Mouse (Mus musculus) spleen, postnatal 14 days (tissue): ENCODE results near the gene Matn4.
A peak's percentile ranks its signal among the peaks of the same experiment; 100 is the strongest.

Experiments used
- DNase-seq, 2 experiments: peaks; one replicate each; pipeline ENCODE4 v3.0.0; 2021 to 2022; ENCODE audit warnings: low spot score in 2 of 2

Matn4 gene

DNA sequence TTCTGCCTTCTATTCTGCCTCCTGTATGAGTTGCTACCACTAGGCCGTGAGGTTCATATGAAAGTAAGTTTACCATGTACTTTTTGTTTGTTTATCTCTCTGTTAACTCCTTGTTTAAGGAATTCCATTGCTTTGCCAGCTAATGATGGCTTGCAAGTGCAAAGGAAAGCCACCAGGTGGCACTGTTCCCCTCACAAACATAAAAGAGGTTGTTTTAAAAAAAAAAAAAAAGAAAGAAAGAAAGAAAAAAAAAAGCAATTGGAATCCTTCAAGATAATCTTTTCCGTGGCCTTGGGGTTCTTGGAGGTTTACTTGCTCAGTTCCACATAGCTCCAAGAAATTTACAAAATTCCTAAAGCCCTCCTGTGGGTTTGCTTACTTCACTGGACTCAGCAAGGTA lies 12.2 kb upstream of the Matn4 start:
- DNase-seq, result no peak

DNA sequence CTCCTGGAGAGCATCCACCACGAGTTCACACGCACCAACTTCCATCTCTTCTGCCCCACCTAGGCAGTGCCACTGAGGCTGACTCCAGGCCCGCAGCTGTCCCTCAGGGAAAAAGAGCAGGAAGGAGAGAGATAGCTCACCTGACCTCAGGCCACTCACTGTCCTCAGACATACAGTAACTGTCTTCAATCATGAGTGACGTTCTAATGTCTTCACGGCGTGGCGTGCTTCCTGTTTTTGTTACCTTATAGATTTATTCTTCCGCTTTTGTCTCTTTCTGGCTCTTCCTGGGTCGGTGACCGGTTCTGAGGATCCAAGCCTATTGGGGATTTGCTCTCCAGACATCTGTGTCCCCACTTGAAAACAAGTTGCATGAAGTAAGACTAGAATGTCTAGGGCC lies 9.6 kb upstream of the Matn4 start:
- DNase-seq, result no peak

DNA sequence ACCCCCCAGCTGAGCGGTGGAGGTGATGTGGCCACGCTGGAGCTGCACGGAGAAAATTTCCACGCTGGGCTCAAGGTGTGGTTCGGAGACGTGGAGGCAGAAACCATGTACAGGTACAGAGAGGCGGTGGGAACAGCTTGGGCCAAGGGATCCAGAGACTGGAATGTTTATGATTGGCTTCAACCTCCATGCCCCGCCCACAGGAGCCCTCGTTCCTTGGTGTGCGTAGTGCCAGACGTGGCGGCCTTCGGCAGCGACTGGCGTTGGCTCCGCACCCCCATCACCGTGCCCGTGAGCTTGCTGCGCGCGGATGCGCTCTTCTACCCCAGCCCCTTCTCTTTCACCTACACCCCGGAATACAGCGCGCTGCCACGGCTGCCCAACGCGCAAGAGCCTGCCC lies 9.2 kb upstream of the Matn4 start:
- no peak for DNase-seq

DNA sequence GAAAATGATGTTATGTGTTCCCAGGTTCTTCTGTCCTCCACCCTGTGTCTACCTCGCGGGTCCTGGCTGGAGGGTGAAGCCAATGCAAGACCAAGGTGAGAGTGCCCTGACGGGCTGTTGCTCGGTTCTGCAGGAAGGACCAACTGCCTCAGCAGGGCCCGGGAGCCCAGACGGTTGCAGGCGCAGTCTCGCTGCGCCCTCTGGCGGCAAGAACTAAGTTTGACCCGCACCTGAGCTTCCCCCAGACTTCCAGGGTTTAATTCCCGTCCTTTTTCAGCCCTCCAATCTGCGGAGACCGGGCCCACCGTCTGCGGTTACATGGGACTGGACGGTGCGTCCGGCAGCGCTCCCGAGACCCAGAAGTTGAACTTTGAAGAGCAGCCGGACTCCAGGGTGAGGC lies 2.7 kb upstream of the Matn4 start:
- peak in 1 of 2 experiments; percentile 44 for DNase-seq

DNA sequence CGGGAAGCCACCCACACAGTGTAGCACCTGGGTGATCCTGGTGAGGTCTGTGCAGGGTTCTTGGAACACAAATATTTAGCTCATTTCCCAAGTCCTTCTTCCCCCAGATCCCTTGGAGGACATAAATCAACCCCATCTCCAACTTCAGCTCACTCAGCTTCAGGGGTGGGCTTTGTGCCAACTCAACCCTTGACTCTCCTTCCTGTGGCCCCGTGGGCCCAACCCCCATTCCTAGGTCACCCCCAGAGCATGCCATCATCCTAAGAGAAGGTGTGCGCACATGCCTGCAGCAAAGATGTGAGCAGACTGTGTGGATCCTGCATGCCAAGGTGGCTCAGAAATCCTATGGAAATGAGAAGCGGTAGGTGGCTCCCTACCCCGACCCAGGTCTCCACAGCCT lies 559 bp upstream of the Matn4 start:
- DNase-seq, result no peak

DNA sequence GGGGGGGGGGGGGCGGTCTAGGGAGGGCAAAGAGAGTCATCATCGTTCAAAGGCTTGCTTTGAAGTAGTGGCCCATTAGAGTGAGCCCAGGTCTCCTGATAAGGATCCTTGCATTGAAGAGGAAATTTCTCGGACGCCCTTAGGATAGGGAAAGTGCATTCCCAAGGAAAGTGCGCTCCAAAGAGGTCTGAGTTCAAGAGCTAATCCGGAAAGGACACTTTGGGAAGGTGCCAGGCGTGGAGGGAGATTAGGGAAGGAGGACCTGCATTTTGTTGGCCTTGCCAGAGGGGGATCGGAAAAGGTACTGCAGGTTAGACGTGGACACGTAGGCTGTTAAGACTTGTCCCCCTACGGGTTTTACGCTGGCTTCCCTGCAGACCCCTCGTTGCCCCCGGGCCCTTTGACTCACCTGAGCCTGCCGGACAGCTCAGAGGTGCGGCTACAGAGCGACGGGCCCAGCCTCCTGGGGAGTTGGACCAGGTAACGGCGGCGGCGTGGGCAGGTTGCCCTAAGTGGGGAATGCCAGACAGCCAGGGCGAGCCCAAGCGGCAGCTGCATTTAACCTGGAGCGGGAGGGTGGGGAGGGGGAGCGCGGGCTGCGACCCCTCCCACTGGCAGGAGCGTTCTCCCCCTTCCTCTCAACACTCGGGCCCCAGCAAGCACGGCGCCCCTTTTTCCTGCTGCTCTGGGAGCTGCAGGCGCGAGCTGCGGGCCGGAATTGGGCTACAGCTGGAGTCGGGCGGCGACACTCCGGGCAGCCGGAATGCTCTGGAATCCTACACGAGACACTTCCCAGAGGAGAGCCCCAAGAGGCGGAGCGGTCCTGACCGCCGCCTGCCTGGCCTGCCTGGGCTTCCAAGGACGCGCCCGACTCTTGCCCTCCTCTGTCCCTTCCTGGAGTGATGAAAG lies 624 bp downstream of the Matn4 start:
- DNase-seq, result no peak

DNA sequence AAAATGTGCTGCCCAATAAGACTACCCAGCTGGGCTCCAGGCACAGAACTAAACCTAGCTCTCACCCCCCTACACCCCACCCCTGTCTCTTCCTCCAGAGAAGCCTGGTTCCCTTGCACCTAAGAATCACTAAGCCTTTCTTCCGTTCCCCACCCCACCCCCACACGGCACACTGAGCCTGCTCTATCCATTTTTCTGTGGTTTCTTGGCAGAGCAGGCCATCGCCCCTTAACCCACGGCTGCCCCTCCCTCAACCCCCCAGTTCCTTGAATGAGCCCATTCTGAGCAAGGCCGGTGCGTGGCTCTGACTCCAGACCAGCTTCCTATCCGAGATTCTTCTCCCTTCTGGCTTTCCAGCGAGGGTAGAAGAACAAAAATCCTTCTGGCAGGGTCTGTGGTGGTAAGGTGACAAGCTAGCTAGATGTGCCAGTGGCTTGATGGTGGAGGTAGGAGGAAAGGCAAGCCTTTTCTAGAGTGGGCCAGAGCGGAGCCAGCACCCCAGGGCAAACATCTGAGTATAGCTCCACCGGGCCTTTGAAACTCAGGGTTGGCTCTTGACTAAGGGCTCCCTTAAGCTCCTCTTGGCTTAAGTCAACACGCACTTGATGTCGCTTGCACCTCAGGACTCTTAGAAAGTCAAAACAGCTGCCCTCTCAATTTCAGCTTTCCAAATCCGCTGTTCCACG lies 1.4 kb downstream of the Matn4 start:
- DNase-seq, result no peak

DNA sequence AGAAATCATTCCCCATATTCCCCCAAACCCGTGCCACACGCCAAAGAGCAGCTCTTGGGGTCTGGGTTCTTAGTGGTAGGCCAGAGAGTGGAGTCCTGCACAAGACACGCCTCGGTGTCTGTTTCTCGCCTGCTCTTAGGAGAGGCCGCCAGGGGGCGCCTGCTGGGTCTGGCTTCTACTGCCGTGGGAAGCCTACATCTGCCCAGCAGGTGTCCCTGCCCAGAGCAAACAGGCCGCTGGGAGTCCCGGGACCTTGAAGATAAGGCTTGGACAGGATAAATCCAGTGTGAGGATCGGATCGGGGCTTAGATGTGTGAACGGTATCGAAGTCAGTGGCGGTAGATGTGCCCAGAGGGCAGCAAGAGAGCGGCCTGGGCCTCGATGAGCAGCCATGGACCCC lies 2.1 kb downstream of the Matn4 start, which contains the start of gene Rbpjl:
Gene Rbpjl, plus strand, starts transcription at position 236 of the 400 bp plus-strand sequence.
- DNase-seq, result peak; percentile 44 to 68

DNA sequence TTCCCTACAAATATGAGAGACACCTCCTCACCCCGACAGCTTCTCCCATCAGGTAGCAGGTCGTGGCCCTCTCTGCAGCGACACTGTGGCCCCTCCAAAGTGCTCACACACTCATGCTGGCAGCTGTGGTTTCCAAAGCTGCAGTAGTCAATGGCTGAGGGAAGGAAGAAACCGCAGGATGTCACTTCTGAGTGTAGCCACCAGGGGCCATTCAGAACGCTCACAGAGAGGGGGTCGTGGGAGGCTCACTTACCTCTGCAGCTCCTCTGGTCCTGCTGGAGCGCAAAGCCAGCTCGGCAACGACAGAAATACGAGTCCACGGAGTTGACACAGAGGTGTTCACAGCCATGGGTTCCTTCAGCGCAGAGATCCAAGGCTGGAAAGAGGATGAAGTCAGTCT lies 8.0 kb downstream of the Matn4 start:
- no peak for DNase-seq

DNA sequence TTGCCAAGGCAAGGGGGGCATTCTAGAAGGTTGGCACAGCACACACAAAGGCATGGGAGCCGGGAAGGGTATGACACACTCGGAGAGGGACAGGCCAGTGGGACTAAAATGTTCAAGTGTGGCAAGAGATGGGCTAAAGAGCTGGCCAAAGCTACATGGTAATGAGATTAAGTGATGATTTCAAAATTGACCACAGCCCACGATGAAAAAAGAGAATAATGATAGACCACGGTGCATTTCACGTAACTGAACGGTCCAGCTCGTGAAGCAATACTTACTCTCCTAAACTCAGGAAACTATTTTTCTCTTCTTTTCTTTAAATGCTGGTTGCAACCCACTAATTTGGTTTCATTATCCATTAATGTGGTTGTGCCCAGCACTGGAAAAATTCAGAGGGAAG lies 8.9 kb downstream of the Matn4 start:
- no peak for DNase-seq

DNA sequence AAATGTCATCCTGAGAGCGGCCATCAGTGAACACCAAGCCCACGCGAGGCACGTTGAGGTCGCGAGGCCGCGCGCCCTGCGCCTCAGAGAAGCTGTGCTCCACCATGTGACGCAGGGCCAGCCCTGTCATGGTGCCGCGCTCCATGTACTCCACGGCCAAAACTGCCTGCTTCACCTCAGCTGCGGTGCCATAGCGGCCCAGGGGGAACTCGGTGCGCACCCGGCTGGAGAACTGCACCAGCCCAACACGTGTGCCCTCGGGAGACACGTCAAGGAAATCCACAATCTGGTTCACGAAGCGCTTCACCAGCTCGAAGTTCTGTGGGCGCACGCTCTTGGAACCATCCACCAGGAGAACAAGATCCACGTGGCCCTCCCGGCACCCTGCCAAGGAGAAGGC lies 11.8 kb downstream of the Matn4 start:
- DNase-seq, result no peak

DNA sequence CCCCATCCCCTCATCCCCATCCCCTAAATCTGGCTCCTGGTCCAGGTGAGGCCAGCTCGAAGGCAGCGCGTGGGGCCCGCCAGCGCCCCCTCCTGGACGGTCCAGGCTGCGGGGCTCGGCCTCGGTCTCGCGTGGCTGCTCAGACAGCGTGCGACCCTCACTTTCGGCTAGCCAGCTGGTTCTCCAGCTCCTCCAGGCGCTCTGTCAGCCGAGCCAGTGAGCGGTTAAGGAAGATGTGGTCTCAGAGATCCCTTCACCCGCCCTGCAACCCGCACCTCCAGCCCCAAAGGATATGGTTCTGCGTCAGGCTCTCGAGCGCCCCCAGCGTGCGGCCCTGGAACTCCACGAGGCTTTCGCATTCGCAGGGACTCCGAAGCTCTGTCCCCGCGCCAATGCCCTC lies 15.5 kb downstream of the Matn4 start:
- peak; percentile 60 to 74 for DNase-seq

DNA sequence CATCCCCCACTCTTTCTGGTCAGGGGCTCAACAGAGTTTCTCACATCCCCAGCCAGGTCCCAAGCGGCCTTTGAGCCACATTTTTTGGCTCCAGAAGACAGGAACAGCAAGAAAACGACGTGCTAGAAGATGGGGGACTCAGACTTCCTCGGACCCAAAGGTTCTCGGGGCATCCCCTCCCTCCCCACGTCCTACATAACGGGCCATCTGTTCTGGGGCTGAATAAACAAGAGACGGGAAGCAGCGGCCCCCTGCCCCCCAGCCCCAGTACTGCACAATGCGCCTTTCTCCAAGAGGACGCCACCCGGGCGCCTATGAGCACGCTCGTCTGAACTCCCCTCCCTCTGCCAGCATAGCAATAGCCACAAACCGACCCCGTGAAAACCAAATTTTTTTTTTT lies 15.9 kb downstream of the Matn4 start, which contains the start of gene Slpi:
Gene Slpi, minus strand, starts transcription at position 76 of the 400 bp plus-strand sequence.
- no peak for DNase-seq

DNA sequence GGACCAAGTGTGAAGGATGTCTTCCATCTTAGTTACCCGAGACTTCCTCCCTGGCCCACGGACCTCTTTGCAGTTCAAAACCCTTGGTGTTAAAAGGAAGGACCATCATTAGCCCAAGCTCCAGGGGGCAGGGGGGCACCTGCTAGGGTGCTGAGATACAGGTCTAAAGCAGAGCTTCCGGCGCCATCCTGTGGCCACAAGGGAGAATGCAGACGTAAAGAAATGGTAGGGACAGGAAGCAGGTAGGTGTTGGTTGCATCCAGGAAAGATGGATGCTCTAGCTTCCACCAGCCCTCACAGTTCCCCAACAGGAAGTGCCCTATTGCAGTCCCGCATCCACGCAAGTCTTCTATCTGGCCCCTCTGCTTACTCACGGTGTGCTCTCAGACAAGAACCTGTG lies 18.0 kb downstream of the Matn4 start:
- peak; percentile 25 to 52 for DNase-seq

DNA sequence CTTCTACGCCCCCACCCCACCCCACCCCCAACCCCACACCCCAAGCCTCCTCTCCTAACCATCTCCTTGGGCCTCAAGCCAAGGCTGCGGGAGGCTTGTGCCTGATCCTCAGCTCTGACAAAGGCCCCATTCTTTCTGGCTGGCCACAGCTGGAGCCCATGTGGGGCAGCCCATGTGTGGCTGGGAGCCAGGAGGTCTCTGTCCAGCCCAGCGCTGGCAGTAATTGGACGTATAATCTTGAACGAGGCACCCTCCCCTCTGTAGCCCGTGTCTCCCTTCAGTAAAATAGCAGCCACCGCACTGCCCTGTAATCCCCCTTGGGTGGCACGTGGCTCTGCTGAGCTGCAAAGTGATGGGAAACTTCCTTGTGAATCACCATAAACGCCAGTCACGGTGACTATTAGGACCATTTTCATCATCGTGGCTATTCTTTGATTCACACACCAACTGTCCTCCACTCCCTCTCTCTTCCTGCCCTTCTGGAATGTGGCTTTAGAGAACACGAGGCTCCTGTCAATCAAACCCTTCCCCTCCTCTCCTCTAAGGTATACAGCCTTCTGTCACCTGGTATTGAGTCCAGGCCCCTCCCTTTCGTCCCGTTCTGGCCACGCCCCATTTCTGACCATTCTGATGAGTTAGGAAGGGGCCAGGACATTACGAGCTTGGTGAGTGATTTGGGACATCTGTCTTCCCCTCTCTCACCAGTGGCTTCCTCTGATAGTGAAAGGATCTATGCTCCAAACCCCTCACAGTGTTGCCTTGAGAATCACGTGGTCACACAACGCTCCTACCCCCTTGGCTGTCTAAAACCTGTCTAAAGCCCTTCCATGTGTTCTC lies 18.8 kb downstream of the Matn4 start:
- DNase-seq, result no peak

DNA sequence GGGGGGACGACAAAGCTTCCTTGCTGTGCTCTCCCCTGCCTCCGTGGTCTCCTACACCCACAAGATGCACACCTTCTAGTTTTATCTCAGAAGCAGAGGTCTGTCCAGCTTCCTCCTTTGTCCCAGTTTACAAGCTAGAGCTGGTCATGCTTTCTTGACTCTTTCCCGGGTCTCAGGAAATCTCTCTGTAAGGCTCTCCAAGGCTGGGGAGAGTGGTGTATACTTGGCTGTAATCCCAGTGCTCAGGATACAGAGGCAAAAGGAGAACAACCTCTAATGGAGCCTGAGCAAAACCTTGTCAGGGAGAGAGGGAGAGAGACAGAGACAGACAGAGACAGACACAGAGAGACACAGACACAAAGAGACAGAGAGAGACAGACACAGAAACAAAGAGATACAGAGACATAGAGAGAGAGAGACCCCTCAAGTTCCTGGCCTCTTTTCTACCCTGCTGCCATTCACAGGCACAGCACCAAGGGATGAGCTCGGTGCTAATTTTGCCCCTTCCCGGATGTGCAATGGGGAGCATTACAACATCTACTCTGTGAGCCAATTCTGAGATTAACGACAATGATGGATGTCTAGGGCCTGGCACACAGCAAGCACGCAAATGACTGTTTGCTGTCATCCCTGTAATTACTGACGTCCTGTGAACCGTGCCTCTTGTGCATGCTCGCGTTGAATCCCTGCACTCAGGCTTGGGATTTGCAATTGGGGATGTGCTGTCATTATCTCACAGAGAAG lies 21.1 kb downstream of the Matn4 start:
- DNase-seq, result no peak

DNA sequence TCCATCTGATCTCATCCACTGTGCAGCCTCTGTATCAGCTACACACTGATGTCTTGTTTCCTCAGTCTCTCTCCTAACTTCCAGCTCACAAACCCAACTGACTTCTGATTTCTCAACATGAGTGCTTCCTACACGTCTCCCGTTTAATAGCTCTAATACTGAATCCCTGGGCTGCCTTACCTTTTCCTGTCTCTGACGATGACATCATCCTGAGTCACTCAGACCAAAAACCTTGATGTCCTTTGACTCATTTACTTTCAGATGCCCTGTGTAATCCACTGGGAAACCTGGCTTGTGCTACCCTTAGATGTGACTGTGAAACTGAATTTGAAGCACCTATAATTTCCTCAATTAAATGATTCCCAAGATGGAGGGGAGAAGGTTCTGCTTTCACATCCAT lies 22.0 kb downstream of the Matn4 start:
- no peak for DNase-seq

DNA sequence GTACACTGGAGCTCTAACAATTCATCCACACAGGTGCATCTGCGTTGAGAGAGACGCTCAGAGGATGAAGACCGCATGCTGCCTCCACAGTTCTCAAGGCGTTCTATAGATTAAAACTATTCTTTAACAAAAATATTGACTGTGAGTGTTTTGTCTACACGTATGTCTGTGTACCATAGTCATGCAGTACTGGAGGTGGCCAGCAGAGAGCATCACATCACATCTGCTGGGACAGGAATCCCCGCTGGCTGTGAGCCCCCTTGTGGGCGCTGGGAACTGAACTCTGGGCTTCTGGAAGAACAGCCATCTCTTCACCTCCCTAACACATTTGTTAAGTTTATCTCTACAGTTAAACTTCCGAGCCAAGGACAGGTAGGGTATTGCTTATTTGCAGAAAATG lies 23.2 kb downstream of the Matn4 start:
- DNase-seq, result no peak

DNA sequence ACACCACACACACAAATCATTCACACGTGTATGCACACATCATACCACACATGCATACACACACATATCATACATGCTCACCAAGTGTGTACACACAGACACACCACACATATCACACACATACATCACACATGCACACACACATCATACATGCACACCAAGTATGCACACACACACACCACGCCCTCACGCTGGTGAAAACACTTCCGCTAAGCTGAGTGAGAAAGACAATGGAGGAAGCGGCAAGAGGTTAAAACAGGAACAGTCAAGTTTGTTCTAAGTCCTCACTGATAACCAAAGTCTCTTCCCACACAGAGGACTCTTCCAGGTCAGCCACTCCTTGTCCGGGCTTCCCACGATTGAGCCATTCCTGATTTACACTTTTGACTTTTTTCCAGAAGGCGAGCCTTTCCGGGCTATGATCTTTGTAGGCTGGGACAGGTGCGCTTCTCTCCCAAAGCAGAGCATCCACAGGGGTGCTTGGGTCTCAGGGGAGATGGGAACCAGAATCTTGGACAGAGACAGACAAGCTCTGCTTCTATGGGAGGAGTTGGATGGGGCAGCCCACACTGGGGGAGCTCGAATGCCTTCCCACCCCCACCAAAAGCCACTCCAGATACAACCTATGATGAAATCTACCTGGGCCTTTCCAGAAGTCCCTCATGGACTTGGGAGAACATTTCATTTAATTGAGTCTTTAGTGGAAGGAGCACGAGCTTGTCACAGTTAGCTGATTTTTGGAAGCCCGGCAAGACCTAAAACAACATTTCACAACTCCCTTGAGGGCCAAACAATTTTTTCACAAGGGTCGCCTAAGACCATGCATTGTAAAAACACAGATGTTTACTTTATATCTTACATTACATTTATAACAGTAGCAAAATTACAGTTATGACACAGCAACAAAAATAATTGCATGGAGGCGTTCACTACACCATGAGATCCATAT lies 27.2 kb downstream of the Matn4 start:
- DNase-seq, result no peak

DNA sequence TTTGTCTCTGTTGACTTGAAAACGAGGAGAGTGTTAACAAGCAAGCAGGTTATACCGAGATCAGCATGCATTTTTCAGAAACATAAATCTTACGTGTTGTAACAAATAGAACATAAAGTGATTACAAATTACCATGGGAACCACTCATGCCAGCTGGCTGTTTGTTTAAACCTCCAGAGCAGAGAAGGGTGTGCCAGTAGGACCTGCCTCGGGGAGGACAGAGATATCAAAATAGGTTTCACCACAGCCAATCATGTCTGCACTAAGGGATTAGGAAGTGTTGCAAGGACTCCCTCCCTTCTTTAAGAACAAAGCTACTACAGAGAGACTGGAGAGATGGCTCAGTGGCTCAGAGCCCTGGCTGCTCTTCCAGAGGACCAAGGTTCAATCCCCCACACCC lies 31.8 kb downstream of the Matn4 start:
- no peak for DNase-seq
